Comparison of ENCODE assay signal across 9 mouse cellular contexts in the genomic region with DNA sequence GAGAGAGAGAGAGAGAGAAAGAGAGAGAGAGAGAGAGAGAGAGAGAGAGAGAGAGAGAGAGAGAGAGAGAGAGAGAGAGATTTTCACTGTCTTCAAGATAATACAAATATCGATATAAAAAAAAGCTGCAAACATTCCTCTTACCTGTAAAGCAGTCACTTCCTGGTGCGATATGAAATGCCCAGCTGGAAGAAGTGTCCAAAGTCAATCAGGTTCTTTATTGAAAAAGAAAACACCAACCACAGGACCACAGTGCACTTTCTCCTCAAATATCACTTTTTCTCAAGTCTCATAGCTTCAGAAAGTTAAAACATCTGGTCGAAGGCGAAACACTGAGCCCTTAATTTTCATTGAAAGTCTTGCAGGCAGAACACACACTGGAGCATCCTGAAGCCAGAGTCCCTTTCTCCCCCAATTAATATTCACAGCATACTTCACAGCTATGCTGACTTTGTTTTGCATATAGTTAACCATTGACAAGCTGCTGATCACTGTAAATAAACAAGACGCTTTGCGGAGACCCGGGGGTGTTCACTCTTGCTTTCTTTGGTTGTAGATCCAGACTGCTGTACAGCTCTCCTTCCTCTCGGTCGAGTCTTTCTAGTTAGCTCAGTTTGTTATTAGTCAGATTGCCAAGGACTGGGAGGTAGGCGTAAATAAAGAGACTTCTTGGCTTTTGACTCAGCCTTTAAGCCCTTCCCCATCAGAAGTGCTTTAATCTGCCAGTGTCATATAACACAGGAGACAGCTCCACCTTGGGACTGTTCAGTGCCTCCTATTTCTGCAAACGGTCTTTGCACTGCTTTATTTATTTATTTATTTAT. TPM values are rescaled to one million over a fixed set of nuclear protein-coding genes. Genes with fewer than 3 reads are reported as not detected.
A peak's percentile ranks its signal among the peaks of the same experiment; 100 is the strongest.
DNase-seq lines count a peak whose midpoint lies in the region; ATAC-seq lines count a peak whose summit lies in the region.
"Had no signal": no experiment of that assay in that cellular context is flagged by ENCODE, and none has a peak within 500 bp of the region (broad histone marks: within the 10 kb centered on the region; RNA-seq: fewer than 3 reads in every experiment).

A gene (minus strand): TSS at position 666 of the 824 bp plus-strand sequence.

- no peaks in the 10 kb centered on the region for H3K9me3 ChIP-seq in midbrain, embryonic 15.5 days

- peak within 1 kb of the TSS; percentile 54 for H3K4me2 ChIP-seq in midbrain, embryonic 15.5 days

- H3K4me3 ChIP-seq in midbrain, embryonic 15.5 days, result peak within 1 kb of the TSS; percentile 36

- whole genome bisulfite sequencing in midbrain, embryonic 15.5 days, result 20% methylated on average over 11 of the region's 11 CpGs

- peak; percentile 28 for DNase-seq in kidney, adult 9 months
- no peak for DNase-seq in kidney, postnatal 36 days
- peak; percentile 61 for DNase-seq in fat pad, adult 2 months (ENCODE audit: extremely low read depth, low read depth, low spot score)
- DNase-seq in kidney, postnatal 10 days, result peak; percentile 7
- no peak for DNase-seq in MN1 (ENCODE audit: low spot score)

- peak within 1 kb of the TSS; percentile 31 for H3K9ac ChIP-seq in midbrain, embryonic 15.5 days

- H3K27ac ChIP-seq in midbrain, embryonic 15.5 days, result no peak within 1 kb of the TSS; the same call in 1 of the 2 replicates

- H3K36me3 ChIP-seq in midbrain, embryonic 15.5 days (replicated peaks), result no peaks in the 10 kb centered on the region

- H3K27me3 ChIP-seq in midbrain, embryonic 15.5 days (replicated peaks), result no peaks in the 10 kb centered on the region

- ATAC-seq in midbrain, embryonic 15.5 days (replicated peaks), result peak; percentile 96
- no peak for ATAC-seq in monocyte, adult 5-6 weeks (replicated peaks; ENCODE audit: insufficient number of reproducible peaks, low FRiP score, low TSS enrichment, poor library complexity, severe bottlenecking)
- no peak for ATAC-seq in CD4-positive, CD25-positive, alpha-beta regulatory T cell, adult 4 months
- ATAC-seq: Patski had no signal

- H3K4me1 ChIP-seq in midbrain, embryonic 15.5 days, result no peaks in the 10 kb centered on the region; the same call in 1 of the 2 replicates

RNA-seq across cellular contexts. Expression of the gene that starts here (rescaled TPM):
- 4.1 and 4.6 TPM in 2 replicates for polyA plus RNA-seq in midbrain, embryonic 15.5 days (2015; fragmentation: Nextera tagmentation; extraction: Ambion mirVana)
- total RNA-seq in monocyte, adult 5-6 weeks (2017), result not detected in 3 replicates
- not detected for polyA plus RNA-seq in CD4-positive, CD25-positive, alpha-beta regulatory T cell, adult 4 months (2017; shearing (Covaris generic))
- polyA plus RNA-seq: Patski had no signal

Comparison
In these comparisons a context has a peak if more than half of its experiments do, and no peak if none do; other contexts are left out.
1. DNase-seq: peak in kidney, adult 9 months (single experiment), fat pad, adult 2 months (single experiment) and kidney, postnatal 10 days (single experiment); none in kidney, postnatal 36 days (0 of 2) and MN1 (single experiment).